Mouse (Mus musculus) small intestine, adult 2 months (tissue): ENCODE results near the gene Cables2.

Source experiments
- CTCF ChIP-seq: fragments of 200-500 bp; IDR thresholded peaks from 2 replicates; pipeline ENCODE4 v1.5.1; 2012; ENCODE audit warnings: low read depth, mild to moderate bottlenecking, control low read depth, inconsistent platforms, low read length, moderate library complexity, mixed read lengths; ENCODE audit not compliant: insufficient replicate concordance, insufficient read length; ENCODE audit errors: extremely low read depth
- POLR2A ChIP-seq: fragments of 200-500 bp; IDR thresholded peaks from 2 replicates; pipeline ENCODE4 v1.6.1; 2012; ENCODE audit warnings: low read depth, mild to moderate bottlenecking, control low read depth, inconsistent platforms, low read length, moderate library complexity

- TF ChIP-seq CTCF (no peak), POLR2A (no peak)
These were observed 11.4 kb downstream of the Cables2 start for GRCm38 (mm10) chr2:180261901-180262300.
